Mouse (Mus musculus) liver, embryonic 11.5 days (tissue): ENCODE data around the gene Mfap1b. TPM values are rescaled to one million over a fixed set of nuclear protein-coding genes. Genes with fewer than 3 reads are reported as not detected.
A peak's percentile ranks its signal among the peaks of the same experiment; 100 is the strongest.

Experiments used
- ATAC-seq: fragments of 200-750 bp; cut with Nextera tagmentation; replicated peaks from 2 replicates; pipeline ENCODE4 v1.8.0; 2017; ENCODE audit warnings: moderate number of reproducible peaks, mild to moderate bottlenecking, moderate TSS enrichment, moderate library complexity; ENCODE audit not compliant: low FRiP score
- DNase-seq: peaks from one replicate; pipeline ENCODE4 v3.0.0-alpha.2; 2017; ENCODE audit warnings: low spot score
- H3K27ac ChIP-seq: fragments of 300-500 bp; sonication (generic); 2 replicates; pipeline ENCODE4 v1.5.1; 2014; ENCODE audit warnings: mild to moderate bottlenecking, low read depth, low read length, control low read depth
- H3K27me3 ChIP-seq: fragments of 300-500 bp; sonication (generic); replicated peaks from 2 replicates; pipeline ENCODE4 v1.6.1; 2014; ENCODE audit warnings: low read length, mixed read lengths; ENCODE audit not compliant: control insufficient read depth, insufficient read depth
- H3K36me3 ChIP-seq: fragments of 300-500 bp; sonication (generic); 2 replicates; pipeline ENCODE4 v1.6.1; 2014; ENCODE audit warnings: mild to moderate bottlenecking, low read length, moderate library complexity, mixed read lengths; ENCODE audit not compliant: control insufficient read depth, insufficient read depth
- H3K4me1 ChIP-seq: fragments of 300-500 bp; sonication (generic); replicated peaks from 2 replicates; pipeline ENCODE4 v1.6.1; 2014; ENCODE audit warnings: low read length, mixed read lengths; ENCODE audit not compliant: control insufficient read depth, insufficient read depth
- H3K4me2 ChIP-seq: fragments of 300-500 bp; sonication (generic); 2 replicates; pipeline ENCODE4 v1.6.1; 2014; ENCODE audit warnings: mild to moderate bottlenecking, control low read depth, moderate library complexity
- H3K4me3 ChIP-seq: fragments of 300-500 bp; sonication (generic); 2 replicates; pipeline ENCODE4 v1.5.1; 2014; ENCODE audit warnings: low read depth, low read length, control low read depth
- H3K9ac ChIP-seq: fragments of 300-500 bp; sonication (generic); 2 replicates; pipeline ENCODE4 v1.6.1; 2014; ENCODE audit warnings: low read depth, low read length, control low read depth
- H3K9me3 ChIP-seq: fragments of 300-500 bp; sonication (generic); 2 replicates; pipeline ENCODE4 v1.6.1; 2016; ENCODE audit warnings: low read length, inconsistent platforms, mixed read lengths; ENCODE audit not compliant: control insufficient read depth
- WGBS: fragments of 180-500 bp; shearing (Covaris S2); extraction: QIAGEN DNeasy Blood & Tissue Kit; methylation state at CpG from one replicate; pipeline ENCODE4 v1.1.7; 2014; 5-methylcytosine and 5-hydroxymethylcytosine counted together
- polyA plus RNA-seq: library from polyadenylated mRNA; unstranded; fragments of >200 nt; fragmentation: Nextera tagmentation; extraction: Ambion mirVana; gene quantifications from 2 replicates; pipeline ENCODE4 v1.2.1, GENCODE M21; 2014

Gene Mfap1b
- polyA plus RNA-seq, 1 experiment from 2014 or later, result 43.2 TPM

DNA sequence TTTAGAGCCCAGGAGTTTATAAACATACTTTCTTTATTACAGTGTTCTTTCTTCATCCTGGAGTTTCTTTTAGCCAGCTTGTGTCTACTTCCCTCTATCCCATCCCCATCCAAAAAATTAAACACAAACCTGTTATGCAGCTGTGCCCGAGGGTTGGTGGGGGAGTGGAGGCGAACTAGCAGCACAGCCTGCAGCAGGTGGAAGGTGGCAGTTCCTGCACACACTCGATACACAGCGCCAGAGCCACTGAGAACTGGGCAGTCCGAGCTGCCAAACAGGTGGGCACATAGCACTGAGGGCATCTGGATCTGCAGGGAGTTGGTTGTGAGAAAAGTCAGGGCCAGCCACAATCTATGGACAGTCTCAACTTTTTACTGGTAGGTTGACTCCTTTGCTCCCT is 18.3 kb downstream of the Mfap1b start:
- Histone ChIP-seq H3K9ac (no peak overlapping the region), H3K36me3 (peaks cover 26% of the 10 kb centered on the region), H3K4me2 (no peak overlapping the region), H3K27me3 (no peaks in the 10 kb centered on the region), H3K4me1 (peaks cover 24% of the 10 kb centered on the region), H3K9me3 (no peaks in the 10 kb centered on the region), H3K27ac (no peak overlapping the region), H3K4me3 (no peak overlapping the region)
- ATAC-seq (no peak), DNase-seq (no peak)
- WGBS, result 81% methylated on average over 5 of the region's 5 CpGs

DNA sequence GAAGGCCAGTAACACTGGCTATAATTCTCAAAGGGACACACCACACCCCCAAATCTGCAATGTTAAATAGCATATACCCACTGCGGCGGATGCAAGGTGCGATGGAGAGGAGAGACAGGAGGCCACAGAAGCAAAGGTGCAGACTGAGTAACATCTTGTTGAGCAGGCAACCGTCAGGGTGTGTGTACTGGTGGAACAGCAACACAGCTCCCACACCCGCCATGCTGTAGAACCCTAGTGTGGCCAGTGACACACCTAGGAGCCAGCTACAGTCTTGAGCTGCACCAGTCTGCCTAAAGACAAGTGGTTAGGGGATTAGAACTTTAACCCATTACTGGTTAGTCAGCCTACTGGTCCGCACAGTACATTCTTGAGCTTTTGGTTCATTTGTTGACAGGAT is 19.9 kb downstream of the Mfap1b start:
- H3K27ac ChIP-seq, result no peak overlapping the region

GRCm38 (mm10) chr2:121452990-121453389 is 20.9 kb downstream of the Mfap1b start, which contains the start of gene Hypk:
Hypk (plus strand) TSS chr2:121453290.
- Histone ChIP-seq H3K36me3 (peaks cover 20% of the 10 kb centered on the region), H3K4me2 (no peak within 1 kb of the TSS), H3K27me3 (no peaks in the 10 kb centered on the region), H3K4me1 (peaks cover 22% of the 10 kb centered on the region), H3K9ac (no peak within 1 kb of the TSS), H3K9me3 (no peaks in the 10 kb centered on the region), H3K27ac (no peak within 1 kb of the TSS), H3K4me3 (no peak within 1 kb of the TSS)
- no peak for ATAC-seq
- 70% methylated on average over 4 of the region's 4 CpGs for WGBS
- no peak for DNase-seq

More for the DNA sequence above, 19.9 kb downstream of the Mfap1b start:
- Histone ChIP-seq H3K4me1 (peaks cover 27% of the 10 kb centered on the region), H3K27me3 (no peaks in the 10 kb centered on the region), H3K4me2 (no peak overlapping the region), H3K4me3 (no peak overlapping the region), H3K36me3 (peaks cover 26% of the 10 kb centered on the region), H3K9ac (no peak overlapping the region), H3K9me3 (no peaks in the 10 kb centered on the region)
- WGBS, result 88% methylated on average over 6 of the region's 6 CpGs
- ATAC-seq (no peak), DNase-seq (no peak)

- H3K27ac ChIP-seq, result no peak overlapping the region
- DNase-seq (no peak), ATAC-seq (no peak)
- H3K9ac ChIP-seq, result no peak overlapping the region
- H3K4me3 ChIP-seq, result no peak overlapping the region
- no peaks in the 10 kb centered on the region for H3K9me3 ChIP-seq
- H3K4me2 ChIP-seq, result no peak overlapping the region
- WGBS, result 73% methylated on average over 4 of the region's 4 CpGs
- peaks cover 20% of the 10 kb centered on the region for H3K36me3 ChIP-seq
- H3K27me3 ChIP-seq, result no peaks in the 10 kb centered on the region
- peaks cover 22% of the 10 kb centered on the region for H3K4me1 ChIP-seq
Observed at GRCm38 (mm10) chr2:121452361-121452760, 21.5 kb downstream of the Mfap1b start.

DNA sequence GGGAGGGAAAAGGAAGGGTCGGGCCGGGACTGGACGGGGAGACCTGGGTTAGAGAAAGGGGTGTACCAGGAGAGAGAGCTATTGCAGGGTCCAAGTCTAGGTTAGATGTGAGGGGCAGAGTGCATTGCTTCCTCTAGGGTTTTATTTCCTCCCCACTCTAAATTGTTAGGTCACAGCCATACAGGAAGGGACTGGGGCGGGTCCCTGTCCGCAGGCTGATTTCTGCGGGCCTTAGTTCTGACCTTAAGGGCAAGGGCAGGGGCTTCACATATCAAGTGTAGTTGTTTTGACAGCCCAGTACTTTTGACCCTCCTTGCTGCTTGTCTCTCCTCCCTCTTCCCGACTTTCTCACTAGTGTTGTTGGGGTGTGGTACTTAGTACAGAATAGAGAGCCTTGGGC is 23.8 kb downstream of the Mfap1b start:
- DNase-seq, result no peak
- peak overlapping the region; percentile 94 for H3K27ac ChIP-seq
- ATAC-seq, result no peak
- H3K27me3 ChIP-seq, result no peaks in the 10 kb centered on the region
- peaks cover 20% of the 10 kb centered on the region for H3K36me3 ChIP-seq
- H3K9me3 ChIP-seq, result no peaks in the 10 kb centered on the region
- H3K4me3 ChIP-seq, result peak overlapping the region; percentile 100
- peaks cover 13% of the 10 kb centered on the region for H3K4me1 ChIP-seq
- H3K4me2 ChIP-seq, result peak overlapping the region; percentile 95
- peak overlapping the region; percentile 95 for H3K9ac ChIP-seq
- WGBS, result 1% methylated on average over 7 of the region's 7 CpGs

DNA sequence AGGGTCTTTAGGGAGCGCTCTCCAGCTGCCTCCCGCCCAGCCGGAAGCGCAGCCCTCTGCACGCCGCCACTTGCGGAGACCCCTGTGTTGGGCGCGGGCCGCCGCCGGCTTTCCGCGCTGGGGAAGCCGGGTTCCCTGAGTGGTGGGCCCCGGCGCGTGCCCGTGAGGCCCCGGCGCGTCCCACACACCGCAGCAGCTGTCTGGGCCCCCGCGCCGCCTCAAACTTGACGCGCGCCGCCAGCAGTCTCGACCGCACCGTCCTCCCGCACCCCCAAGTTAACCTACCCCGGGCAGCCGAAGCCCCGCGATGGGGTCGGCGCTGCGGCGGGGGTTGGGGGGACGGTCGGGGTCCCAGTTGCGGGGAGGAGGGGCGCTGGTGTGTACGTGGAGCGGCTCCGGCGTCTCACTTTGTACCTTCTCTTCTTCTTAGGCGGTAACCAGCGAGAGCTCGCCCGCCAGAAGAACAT is 24.3 kb downstream of the Mfap1b start:
- Histone ChIP-seq H3K9me3 (no peaks in the 10 kb centered on the region), H3K4me3 (peak overlapping the region; percentile 100), H3K27me3 (no peaks in the 10 kb centered on the region), H3K9ac (peak overlapping the region; percentile 95), H3K36me3 (peaks cover 18% of the 10 kb centered on the region), H3K4me2 (peak overlapping the region; percentile 95), H3K27ac (peak overlapping the region; percentile 94), H3K4me1 (peaks cover 13% of the 10 kb centered on the region)
- DNase-seq (no peak), ATAC-seq (peak; percentile 16)
- under 1% methylated on average over 54 of the region's 54 CpGs for WGBS

GRCm38 (mm10) chr2:121448739-121449535 is 24.9 kb downstream of the Mfap1b start, which contains the start of gene Serf2:
Serf2 (plus strand) TSS chr2:121449195.
- Histone ChIP-seq H3K9me3 (no peaks in the 10 kb centered on the region), H3K27ac (peak within 1 kb of the TSS; percentile 94), H3K4me3 (peak within 1 kb of the TSS; percentile 100), H3K27me3 (no peaks in the 10 kb centered on the region), H3K4me2 (peak within 1 kb of the TSS; percentile 95), H3K4me1 (peaks cover 13% of the 10 kb centered on the region), H3K9ac (peak within 1 kb of the TSS; percentile 95), H3K36me3 (peaks cover 18% of the 10 kb centered on the region)
- DNase-seq (peak; percentile 100), ATAC-seq (peak; percentile 97)
- WGBS, result 2% methylated on average over 67 of the region's 74 CpGs

DNA sequence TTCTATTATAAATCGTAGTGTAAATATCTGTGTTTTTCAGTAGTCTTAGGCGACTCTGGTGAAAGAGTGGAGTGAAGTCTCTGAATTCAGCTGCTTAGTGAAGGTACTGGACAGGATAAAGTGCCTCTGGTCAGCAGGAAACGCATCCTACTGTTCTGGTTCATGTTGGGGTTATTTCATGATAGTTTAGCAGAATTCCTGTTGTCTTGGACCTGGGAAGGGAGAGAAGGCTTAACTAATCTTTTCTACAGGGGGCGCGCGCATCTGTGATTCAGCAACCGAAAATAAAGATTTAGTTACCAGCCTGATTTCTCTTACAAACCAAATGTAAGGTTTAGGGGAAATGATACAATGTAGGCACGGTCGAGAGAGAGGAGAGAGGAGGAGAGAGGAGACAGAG is 25.7 kb downstream of the Mfap1b start:
- peak overlapping the region; percentile 95 for H3K4me2 ChIP-seq
- peaks cover 14% of the 10 kb centered on the region for H3K4me1 ChIP-seq
- WGBS, result 16% methylated on average over 9 of the region's 9 CpGs
- H3K27me3 ChIP-seq, result no peaks in the 10 kb centered on the region
- H3K36me3 ChIP-seq, result peaks cover 15% of the 10 kb centered on the region
- DNase-seq, result no peak
- peak overlapping the region; percentile 87 for H3K27ac ChIP-seq
- no peak for ATAC-seq
- H3K9me3 ChIP-seq, result no peaks in the 10 kb centered on the region
- H3K9ac ChIP-seq, result peak overlapping the region; percentile 66
- peak overlapping the region; percentile 100 for H3K4me3 ChIP-seq

GRCm38 (mm10) chr2:121447006-121447405 is 26.9 kb downstream of the Mfap1b start:
- Histone ChIP-seq H3K4me2 (no peak overlapping the region), H3K27me3 (0 out of 2 replicates have a peak, but pooled peaks cover under 1% of the 10 kb centered on the region), H3K9ac (no peak overlapping the region), H3K36me3 (peaks cover 6% of the 10 kb centered on the region), H3K27ac (no peak overlapping the region), H3K9me3 (no peaks in the 10 kb centered on the region), H3K4me1 (peaks cover 22% of the 10 kb centered on the region), H3K4me3 (no peak overlapping the region)
- 68% methylated on average over 3 of the region's 3 CpGs for WGBS
- no peak for ATAC-seq
- DNase-seq, result no peak
